Mouse (Mus musculus): ENCODE results near the gene Sez6l.

DNA sequence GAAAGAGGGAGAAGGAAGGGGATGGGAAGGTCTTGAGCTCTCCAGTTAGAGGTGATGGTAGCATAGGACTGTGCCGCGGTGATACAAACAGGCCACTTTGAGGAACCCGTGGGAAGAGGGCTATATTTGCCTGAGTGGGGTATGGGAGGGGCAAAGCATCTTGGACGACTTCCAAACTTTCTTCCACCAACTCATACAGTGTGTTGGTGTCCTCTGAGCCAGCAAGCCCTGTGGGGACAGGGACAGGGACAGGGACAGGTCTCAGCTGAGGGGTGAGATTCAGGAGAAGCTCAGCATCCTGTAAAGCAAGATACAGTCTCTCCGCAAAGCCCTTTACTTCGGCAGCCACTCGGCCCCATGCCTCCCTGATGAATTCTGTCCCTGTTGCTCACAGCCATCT lies 50.5 kb downstream of the Sez6l start:
- TF ChIP-seq CTCF (IDR thresholded peaks at IDR 0.05) (no peak), POLR2A (IDR thresholded peaks at IDR 0.05; ENCODE audit: insufficient read depth, low read depth, low read length) (no peak), EP300 (IDR thresholded peaks at IDR 0.05; ENCODE audit: insufficient read depth, low read depth, low read length) (no peak)
